Mouse (Mus musculus) ES-Bruce4 (cell line): ENCODE measurements at regions not wholly inside any gene's neighbourhood (a gene's known extent, or its start where the extent isn't known, plus 50 kb on each side); places are given as distances from the start of the nearest gene placed in this dataset.

Source experiments
- CTCF ChIP-seq: IDR thresholded peaks from one replicate; pipeline ENCODE4 v1.8.1; 2011; ENCODE audit warnings: low read depth, low read length
- EP300 ChIP-seq: IDR thresholded peaks from 2 replicates; pipeline ENCODE4 v1.6.1; 2011; ENCODE audit warnings: low read depth, low read length; ENCODE audit not compliant: insufficient read depth

DNA sequence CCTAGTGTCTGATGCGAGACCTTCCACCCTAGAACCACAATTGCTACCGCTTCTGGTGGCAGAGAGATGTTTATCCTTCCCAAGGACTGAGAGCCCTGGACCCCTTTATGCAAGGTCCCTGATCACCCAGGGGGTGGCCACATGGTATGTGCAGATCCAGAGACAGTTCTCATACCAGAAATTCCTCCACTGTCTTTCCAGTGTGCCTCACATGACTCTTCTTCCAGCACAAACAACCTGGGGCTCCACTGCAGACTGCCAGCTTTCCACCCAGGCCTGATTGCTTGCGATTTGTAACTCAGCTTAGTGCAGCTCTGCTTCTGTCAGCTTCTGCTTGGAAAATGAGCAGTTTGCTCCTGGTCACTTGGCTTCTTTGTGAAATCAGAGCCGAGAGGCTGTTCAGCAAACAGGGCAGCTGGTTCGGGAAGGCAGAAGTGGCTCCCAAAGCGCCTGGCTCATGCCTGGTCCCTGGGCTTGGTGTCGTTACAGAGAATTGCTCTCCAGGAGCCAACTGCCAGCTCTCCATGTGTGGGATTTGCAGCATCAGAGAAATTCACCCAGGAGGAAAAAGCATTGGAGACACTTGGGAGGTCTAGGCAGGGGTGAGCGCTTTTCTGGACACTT lies 174.9 kb upstream of the Lef1 start:
- TF ChIP-seq CTCF, result no peak
- no peak for TF ChIP-seq EP300
